Mouse (Mus musculus) hindbrain, embryonic 12.5 days (tissue): ENCODE measurements at regions not wholly inside any gene's neighbourhood (a gene's known extent, or its start where the extent isn't known, plus 50 kb on each side); places are given as distances from the start of the nearest gene placed in this dataset.

Experiments used
- ATAC-seq: fragments of 200-750 bp; cut with Nextera tagmentation; 2 replicates; pipeline ENCODE4 v1.8.0; 2017; ENCODE audit warnings: moderate TSS enrichment; ENCODE audit not compliant: low FRiP score
- H3K27ac ChIP-seq: fragments of 300-500 bp; sonication (generic); 2 replicates; pipeline ENCODE4 v1.5.1; 2016; ENCODE audit warnings: mild to moderate bottlenecking
- H3K27me3 ChIP-seq: fragments of 300-500 bp; sonication (generic); 2 replicates; pipeline ENCODE4 v1.6.1; 2016; ENCODE audit warnings: mild to moderate bottlenecking
- H3K36me3 ChIP-seq: fragments of 300-500 bp; sonication (generic); 2 replicates; pipeline ENCODE4 v1.6.1; 2016; ENCODE audit warnings: mild to moderate bottlenecking
- H3K4me1 ChIP-seq: fragments of 300-500 bp; sonication (generic); 2 replicates; pipeline ENCODE4 v1.6.1; 2016
- H3K4me2 ChIP-seq: fragments of 300-500 bp; sonication (generic); replicated peaks from 2 replicates; pipeline ENCODE4 v1.6.1; 2016; ENCODE audit warnings: mild to moderate bottlenecking
- H3K4me3 ChIP-seq: fragments of 300-500 bp; sonication (generic); 2 replicates; pipeline ENCODE4 v1.5.1; 2016; ENCODE audit warnings: mild to moderate bottlenecking
- H3K9ac ChIP-seq: fragments of 300-500 bp; sonication (generic); 2 replicates; pipeline ENCODE4 v1.6.1; 2016; ENCODE audit warnings: mild to moderate bottlenecking, moderate library complexity
- H3K9me3 ChIP-seq: fragments of 300-500 bp; sonication (generic); replicated peaks from 2 replicates; pipeline ENCODE4 v1.6.1; 2016; ENCODE audit warnings: mild to moderate bottlenecking
- WGBS: fragments of 180-500 bp; shearing (Covaris S2); methylation state at CpG from one replicate; pipeline ENCODE4 v1.1.7; 2016; 5-methylcytosine and 5-hydroxymethylcytosine counted together

GRCm38 (mm10) chr19:50087277-50087676 is 591.2 kb downstream of the Sorcs1 start:
- 25% methylated on average over 6 of the region's 6 CpGs for WGBS
- no peaks in the 10 kb centered on the region for H3K9me3 ChIP-seq
- no peaks in the 10 kb centered on the region for H3K27me3 ChIP-seq
- H3K27ac ChIP-seq: no peak overlapping the region
- H3K36me3 ChIP-seq: no peaks in the 10 kb centered on the region
- ATAC-seq: 0 out of 2 replicates have a peak, but pooled peaks have one; percentile 50
- no peaks in the 10 kb centered on the region for H3K4me1 ChIP-seq
- H3K4me2 ChIP-seq: no peak overlapping the region; the same call in 1 of the 2 replicates
- no peak overlapping the region for H3K9ac ChIP-seq
- no peak overlapping the region for H3K4me3 ChIP-seq

- H3K4me2 ChIP-seq: no peak overlapping the region
- no peak overlapping the region for H3K27ac ChIP-seq
- no peaks in the 10 kb centered on the region for H3K36me3 ChIP-seq
- H3K9ac ChIP-seq: no peak overlapping the region
- H3K27me3 ChIP-seq: no peaks in the 10 kb centered on the region
- no peak for ATAC-seq
- no peaks in the 10 kb centered on the region for H3K4me1 ChIP-seq
- WGBS: 86% methylated on average over 6 of the region's 6 CpGs
- no peaks in the 10 kb centered on the region for H3K9me3 ChIP-seq
- no peak overlapping the region for H3K4me3 ChIP-seq
Measured at GRCm38 (mm10) chr19:50077427-50078040, 600.9 kb downstream of the Sorcs1 start.

- WGBS: 72% methylated on average over 6 of the region's 6 CpGs
- H3K4me3 ChIP-seq: no peak overlapping the region
Measured at GRCm38 (mm10) chr19:50060448-50060847, 618.0 kb downstream of the Sorcs1 start.

GRCm38 (mm10) chr19:50052910-50053309 is 625.5 kb downstream of the Sorcs1 start:
- WGBS: 93% methylated on average over 2 of the region's 2 CpGs
- no peaks in the 10 kb centered on the region for H3K36me3 ChIP-seq
- no peak overlapping the region for H3K27ac ChIP-seq
- H3K9ac ChIP-seq: no peak overlapping the region
- ATAC-seq: no peak
- H3K4me3 ChIP-seq: no peak overlapping the region
- H3K27me3 ChIP-seq: no peaks in the 10 kb centered on the region
- H3K4me1 ChIP-seq: no peaks in the 10 kb centered on the region
- no peak overlapping the region for H3K4me2 ChIP-seq
- no peaks in the 10 kb centered on the region for H3K9me3 ChIP-seq

More at GRCm38 (mm10) chr19:50060448-50060847, 618.0 kb downstream of the Sorcs1 start:
- H3K4me1 ChIP-seq: no peaks in the 10 kb centered on the region
- no peaks in the 10 kb centered on the region for H3K27me3 ChIP-seq
- H3K4me2 ChIP-seq: no peak overlapping the region
- H3K36me3 ChIP-seq: no peaks in the 10 kb centered on the region
- no peak overlapping the region for H3K27ac ChIP-seq
- no peaks in the 10 kb centered on the region for H3K9me3 ChIP-seq
- no peak overlapping the region for H3K9ac ChIP-seq
- no peak for ATAC-seq

GRCm38 (mm10) chr19:50045761-50046160 is 632.7 kb downstream of the Sorcs1 start:
- Histone ChIP-seq H3K4me1 (no peaks in the 10 kb centered on the region), H3K27me3 (no peaks in the 10 kb centered on the region), H3K9me3 (no peaks in the 10 kb centered on the region), H3K4me2 (no peak overlapping the region), H3K9ac (no peak overlapping the region), H3K4me3 (no peak overlapping the region), H3K36me3 (no peaks in the 10 kb centered on the region), H3K27ac (no peak overlapping the region)
- ATAC-seq: no peak
- WGBS: 87% methylated on average over 3 of the region's 3 CpGs

- H3K9ac ChIP-seq: no peak overlapping the region
- 54% methylated on average over 2 of the region's 2 CpGs for WGBS
- H3K36me3 ChIP-seq: no peaks in the 10 kb centered on the region
- no peaks in the 10 kb centered on the region for H3K4me1 ChIP-seq
- no peak overlapping the region for H3K4me3 ChIP-seq
- H3K4me2 ChIP-seq: no peak overlapping the region
- ATAC-seq: no peak
- no peaks in the 10 kb centered on the region for H3K9me3 ChIP-seq
- H3K27ac ChIP-seq: no peak overlapping the region
- no peaks in the 10 kb centered on the region for H3K27me3 ChIP-seq
Measured at GRCm38 (mm10) chr19:50013659-50014058, 664.8 kb downstream of the Sorcs1 start.

- no peak overlapping the region for H3K9ac ChIP-seq
- 46% methylated on average over 7 of the region's 7 CpGs for WGBS
- H3K4me2 ChIP-seq: peak overlapping the region; percentile 24; the same call in 1 of the 2 replicates
- no peaks in the 10 kb centered on the region for H3K27me3 ChIP-seq
- no peak overlapping the region for H3K4me3 ChIP-seq
- no peaks in the 10 kb centered on the region for H3K36me3 ChIP-seq
- H3K4me1 ChIP-seq: no peaks in the 10 kb centered on the region
- H3K27ac ChIP-seq: no peak overlapping the region
- no peaks in the 10 kb centered on the region for H3K9me3 ChIP-seq
- peak; percentile 35; the same call in 1 of the 2 replicates for ATAC-seq
Measured at GRCm38 (mm10) chr19:50005248-50005647, 673.2 kb downstream of the Sorcs1 start.

- Histone ChIP-seq H3K27ac (no peak overlapping the region), H3K9ac (no peak overlapping the region), H3K27me3 (no peaks in the 10 kb centered on the region), H3K4me2 (no peak overlapping the region), H3K4me3 (no peak overlapping the region), H3K4me1 (no peaks in the 10 kb centered on the region), H3K36me3 (no peaks in the 10 kb centered on the region), H3K9me3 (no peaks in the 10 kb centered on the region)
- WGBS: 90% methylated on average over 2 of the region's 2 CpGs
- ATAC-seq: no peak
Measured at GRCm38 (mm10) chr19:49985826-49986225, 692.6 kb downstream of the Sorcs1 start.

GRCm38 (mm10) chr19:49966284-49966841 is 712.1 kb downstream of the Sorcs1 start:
- H3K4me2 ChIP-seq: no peak overlapping the region
- H3K27me3 ChIP-seq: no peaks in the 10 kb centered on the region
- no peak overlapping the region for H3K4me3 ChIP-seq
- WGBS: 85% methylated on average over 6 of the region's 6 CpGs
- H3K4me1 ChIP-seq: no peaks in the 10 kb centered on the region
- no peak overlapping the region for H3K27ac ChIP-seq
- ATAC-seq: no peak
- H3K36me3 ChIP-seq: no peaks in the 10 kb centered on the region
- H3K9me3 ChIP-seq: no peaks in the 10 kb centered on the region
- no peak overlapping the region for H3K9ac ChIP-seq

GRCm38 (mm10) chr19:49964679-49965078 is 713.8 kb downstream of the Sorcs1 start:
- ATAC-seq: no peak
- no peaks in the 10 kb centered on the region for H3K9me3 ChIP-seq
- H3K27ac ChIP-seq: no peak overlapping the region
- no peaks in the 10 kb centered on the region for H3K36me3 ChIP-seq
- H3K9ac ChIP-seq: no peak overlapping the region
- 74% methylated on average over 5 of the region's 5 CpGs for WGBS
- H3K4me1 ChIP-seq: no peaks in the 10 kb centered on the region
- no peaks in the 10 kb centered on the region for H3K27me3 ChIP-seq
- H3K4me2 ChIP-seq: no peak overlapping the region
- H3K4me3 ChIP-seq: no peak overlapping the region

GRCm38 (mm10) chr19:49958517-49958916 is 719.9 kb downstream of the Sorcs1 start:
- Histone ChIP-seq H3K27ac (no peak overlapping the region), H3K4me2 (no peak overlapping the region), H3K9me3 (no peaks in the 10 kb centered on the region), H3K27me3 (no peaks in the 10 kb centered on the region), H3K36me3 (no peaks in the 10 kb centered on the region), H3K9ac (no peak overlapping the region), H3K4me3 (no peak overlapping the region), H3K4me1 (no peaks in the 10 kb centered on the region)
- ATAC-seq: no peak
- WGBS: 71% methylated on average over 5 of the region's 5 CpGs

GRCm38 (mm10) chr19:49931202-49931601 is 747.2 kb downstream of the Sorcs1 start:
- ATAC-seq: no peak
- 47% methylated on average over 3 of the region's 3 CpGs for WGBS
- no peak overlapping the region for H3K9ac ChIP-seq

GRCm38 (mm10) chr19:49911738-49912137 is 766.7 kb downstream of the Sorcs1 start:
- Histone ChIP-seq H3K27me3 (no peaks in the 10 kb centered on the region), H3K27ac (no peak overlapping the region), H3K4me3 (no peak overlapping the region), H3K9ac (no peak overlapping the region), H3K36me3 (no peaks in the 10 kb centered on the region), H3K4me1 (no peaks in the 10 kb centered on the region), H3K9me3 (no peaks in the 10 kb centered on the region), H3K4me2 (no peak overlapping the region)
- no peak for ATAC-seq
- WGBS: 74% methylated on average over 3 of the region's 3 CpGs

More at GRCm38 (mm10) chr19:49931202-49931601, 747.2 kb downstream of the Sorcs1 start:
- H3K4me1 ChIP-seq: no peaks in the 10 kb centered on the region
- no peak overlapping the region for H3K27ac ChIP-seq
- no peak overlapping the region for H3K4me3 ChIP-seq
- H3K4me2 ChIP-seq: no peak overlapping the region
- H3K9me3 ChIP-seq: no peaks in the 10 kb centered on the region
- H3K27me3 ChIP-seq: no peaks in the 10 kb centered on the region
- no peaks in the 10 kb centered on the region for H3K36me3 ChIP-seq
